Mouse (Mus musculus) inflammation-experienced regulatory T-cells, adult 6 months (primary cell): ENCODE results near the gene H3f3b. TPM values are rescaled to one million over a fixed set of nuclear protein-coding genes. Genes with fewer than 3 reads are reported as not detected.
A peak's percentile ranks its signal among the peaks of the same experiment; 100 is the strongest.
"Not testable (repeated sequence)": the region's sequence is repeated elsewhere in the genome, so short reads cannot be mapped to it uniquely, and the experiment has no call there.

Experiments used
- ATAC-seq: one replicate; pipeline ENCODE4 v1.8.0; 2017
- polyA plus RNA-seq, 3 experiments: library from polyadenylated mRNA; unstranded; fragments of 100-300 nt; shearing (Covaris generic); gene quantifications; one replicate each; pipeline ENCODE4 v1.2.1; 2017

Gene H3f3b
- polyA plus RNA-seq, 3 experiments from 2014 or later = 1,545 to 2,086 (median 2,075) TPM

GRCm38 (mm10) chr11:116045173-116045572 is 17.4 kb upstream of the H3f3b start:
- ATAC-seq = no peak

- ATAC-seq = no peak
Observed at GRCm38 (mm10) chr11:116043286-116043685, 15.5 kb upstream of the H3f3b start.

- no peak for ATAC-seq
Observed at GRCm38 (mm10) chr11:116042372-116043138, 14.8 kb upstream of the H3f3b start.

GRCm38 (mm10) chr11:116041833-116042232 is 14.1 kb upstream of the H3f3b start:
- ATAC-seq = no peak

GRCm38 (mm10) chr11:116040593-116040992 is 12.8 kb upstream of the H3f3b start:
- no peak for ATAC-seq

GRCm38 (mm10) chr11:116037826-116038225 is 10.1 kb upstream of the H3f3b start:
- ATAC-seq = no peak

- no peak for ATAC-seq
Observed at GRCm38 (mm10) chr11:116036671-116037070, 8.9 kb upstream of the H3f3b start.

- ATAC-seq = no peak
Observed at GRCm38 (mm10) chr11:116034584-116034983, 6.8 kb upstream of the H3f3b start.

GRCm38 (mm10) chr11:116030898-116031845 is 3.4 kb upstream of the H3f3b start:
- ATAC-seq = peak; percentile 16

GRCm38 (mm10) chr11:116030088-116030897 is 2.5 kb upstream of the H3f3b start, which contains the start of gene Unk:
Gene Unk, plus strand, starts transcription at chr11:116030322.
- ATAC-seq = peak; percentile 84

- ATAC-seq = no peak
Observed at GRCm38 (mm10) chr11:116029086-116029865, 1.5 kb upstream of the H3f3b start.

- ATAC-seq = no peak
Observed at GRCm38 (mm10) chr11:116028177-116028865, 559 bp upstream of the H3f3b start.

- ATAC-seq = no peak
Observed at GRCm38 (mm10) chr11:116025056-116025845, 2.5 kb downstream of the H3f3b start.

- peak; percentile 86 for ATAC-seq
Observed at GRCm38 (mm10) chr11:116024356-116024808, 3.4 kb downstream of the H3f3b start.

- peak; percentile 57 for ATAC-seq
Observed at GRCm38 (mm10) chr11:116023771-116024355, 3.9 kb downstream of the H3f3b start.

- not testable (repeated sequence) for ATAC-seq
Observed at GRCm38 (mm10) chr11:116023074-116023770, 4.5 kb downstream of the H3f3b start.

- ATAC-seq = no peak
Observed at GRCm38 (mm10) chr11:116022256-116022780, 5.4 kb downstream of the H3f3b start.

- no peak for ATAC-seq
Observed at GRCm38 (mm10) chr11:116021328-116022220, 6.2 kb downstream of the H3f3b start.
